Mouse (Mus musculus) stomach, postnatal 0 days (tissue): ENCODE measurements at regions not wholly inside any gene's neighbourhood (a gene's known extent, or its start where the extent isn't known, plus 50 kb on each side); places are given as distances from the start of the nearest gene placed in this dataset.

Experiments
- CTCF ChIP-seq: IDR thresholded peaks from 2 replicates; pipeline ENCODE4 v1.5.1; 2016; ENCODE audit warnings: antibody characterized with exemption, low read depth, mild to moderate bottlenecking, moderate library complexity
- EP300 ChIP-seq: optimal IDR thresholded peaks from 2 replicates; pipeline ENCODE3; 2016; ENCODE audit warnings: antibody characterized with exemption

- TF ChIP-seq EP300, result no peak
- TF ChIP-seq CTCF, result no peak
These were observed 367.0 kb upstream of the Cited2 start for GRCm38 (mm10) chr10:17356041-17356440.
